Mouse (Mus musculus) liver, embryonic 14.5 days (tissue): Measurements from ENCODE around the gene Mutyh.

Experiments
- CTCF ChIP-seq: IDR thresholded peaks from 2 replicates; pipeline ENCODE4 v1.5.1; 2016; ENCODE audit warnings: antibody characterized with exemption, low read depth, control low read depth
- EP300 ChIP-seq: IDR thresholded peaks from 2 replicates; pipeline ENCODE4 v1.6.1; 2016; ENCODE audit warnings: antibody characterized with exemption, low read depth

GRCm38 (mm10) chr4:116788956-116789355 lies 18.6 kb upstream of the Mutyh start:
- TF ChIP-seq CTCF (peak; percentile 81), EP300 (no peak)
